Mouse (Mus musculus) midbrain, postnatal 0 days (tissue): ENCODE measurements around the gene Dlgap5. TPM values are rescaled to one million over a fixed set of nuclear protein-coding genes. Genes with fewer than 3 reads are reported as not detected.
"Not testable (repeated sequence)": the region's sequence is repeated elsewhere in the genome, so short reads cannot be mapped to it uniquely, and the experiment has no call there.

ENCODE experiments used
- ATAC-seq: fragments of 200-750 bp; cut with Nextera tagmentation; 2 replicates; pipeline ENCODE4 v1.8.0; 2017; ENCODE audit warnings: moderate number of reproducible peaks, mild to moderate bottlenecking, moderate TSS enrichment, moderate library complexity; ENCODE audit not compliant: low FRiP score
- DNase-seq: peaks from one replicate; pipeline ENCODE4 v3.0.0-alpha.2; 2015; ENCODE audit warnings: low spot score
- H3K27ac ChIP-seq: fragments of 300-500 bp; sonication (generic); 2 replicates; pipeline ENCODE4 v1.5.1; 2014; ENCODE audit warnings: low read depth, mild to moderate bottlenecking, low read length, mixed read lengths
- H3K27me3 ChIP-seq: fragments of 300-500 bp; sonication (generic); 2 replicates; pipeline ENCODE4 v1.6.1; 2014; ENCODE audit warnings: low read length, control low read depth, mixed read lengths; ENCODE audit not compliant: insufficient read depth
- H3K36me3 ChIP-seq: fragments of 300-500 bp; sonication (generic); 2 replicates; pipeline ENCODE4 v1.6.1; 2014; ENCODE audit warnings: low read length, control low read depth, mixed read lengths; ENCODE audit not compliant: insufficient read depth
- H3K4me1 ChIP-seq: fragments of 300-500 bp; sonication (generic); 2 replicates; pipeline ENCODE4 v1.6.1; 2014; ENCODE audit warnings: mild to moderate bottlenecking, control low read depth, antibody characterized with exemption, low read length, mixed read lengths; ENCODE audit not compliant: insufficient read depth
- H3K4me2 ChIP-seq: fragments of 300-500 bp; sonication (generic); 2 replicates; pipeline ENCODE4 v1.6.1; 2014; ENCODE audit warnings: low read depth, mild to moderate bottlenecking, low read length, mixed read lengths; ENCODE audit not compliant: poor library complexity, severe bottlenecking
- H3K4me3 ChIP-seq: fragments of 300-500 bp; sonication (generic); 2 replicates; pipeline ENCODE4 v1.5.1; 2014; ENCODE audit warnings: low read depth, mild to moderate bottlenecking, low read length, moderate library complexity
- H3K9ac ChIP-seq: fragments of 300-500 bp; sonication (generic); replicated peaks from 2 replicates; pipeline ENCODE4 v1.6.1; 2014; ENCODE audit warnings: mild to moderate bottlenecking, low read length, moderate library complexity, mixed read lengths; ENCODE audit not compliant: poor library complexity, severe bottlenecking
- H3K9me3 ChIP-seq: fragments of 300-500 bp; sonication (generic); 2 replicates; pipeline ENCODE4 v1.6.1; 2016; ENCODE audit warnings: low read length, control low read depth
- CTCF ChIP-seq: IDR thresholded peaks from 2 replicates; pipeline ENCODE4 v1.5.1; 2016; ENCODE audit warnings: antibody characterized with exemption, mild to moderate bottlenecking
- WGBS: fragments of 180-500 bp; shearing (Covaris S2); extraction: QIAGEN DNeasy Blood & Tissue Kit; methylation state at CpG from one replicate; pipeline ENCODE4 v1.1.7; 2014; 5-methylcytosine and 5-hydroxymethylcytosine counted together
- polyA plus RNA-seq: library from polyadenylated mRNA; unstranded; fragments of >200 nt; fragmentation: Nextera tagmentation; extraction: Ambion mirVana; gene quantifications from 2 replicates; pipeline ENCODE4 v1.2.1, GENCODE M21; 2015
- total RNA-seq: library from RNA; depleted of rRNA; stranded (reverse); fragments of >200 nt; gene quantifications from 2 replicates; pipeline ENCODE4 v1.2.3, GENCODE M21; 2014

The Dlgap5 gene
- total and polyA plus RNA-seq, 2 experiments from 2014 or later: 1.7 to 2.2 TPM

- Histone ChIP-seq H3K4me2 (no peak overlapping the region), H3K27ac (no peak overlapping the region), H3K36me3 (no peaks in the 10 kb centered on the region), H3K27me3 (no peaks in the 10 kb centered on the region), H3K4me1 (no peaks in the 10 kb centered on the region), H3K9ac (no peak overlapping the region), H3K9me3 (no peaks in the 10 kb centered on the region), H3K4me3 (no peak overlapping the region)
- ATAC-seq (no peak), DNase-seq (no peak)
- TF ChIP-seq CTCF: no peak
- WGBS: 89% methylated on average over 8 of the region's 8 CpGs
Observed at GRCm38 (mm10) chr14:47461997-47462396, 43.8 kb upstream of the Dlgap5 start.

GRCm38 (mm10) chr14:47459556-47459955, 41.3 kb upstream of the Dlgap5 start:
- 69% methylated on average over 4 of the region's 4 CpGs for WGBS
- Histone ChIP-seq H3K27ac (no peak overlapping the region), H3K36me3 (no peaks in the 10 kb centered on the region), H3K9ac (no peak overlapping the region), H3K4me1 (no peaks in the 10 kb centered on the region), H3K27me3 (no peaks in the 10 kb centered on the region), H3K4me2 (no peak overlapping the region), H3K9me3 (no peaks in the 10 kb centered on the region), H3K4me3 (no peak overlapping the region)
- DNase-seq: no peak
- no peak for TF ChIP-seq CTCF
- ATAC-seq: no peak

GRCm38 (mm10) chr14:47450121-47450520, 31.9 kb upstream of the Dlgap5 start, which contains the start of gene Fbxo34:
Gene Fbxo34 (plus strand): TSS chr14:47450421.
- 98% methylated on average over 2 of the region's 5 CpGs for WGBS
- H3K27ac ChIP-seq, H3K4me3 ChIP-seq, ATAC-seq, DNase-seq, H3K9me3 ChIP-seq, H3K36me3 ChIP-seq, H3K4me2 ChIP-seq, H3K27me3 ChIP-seq, H3K9ac ChIP-seq, H3K4me1 ChIP-seq: not testable (repeated sequence)

- TF ChIP-seq CTCF: no peak
- Histone ChIP-seq H3K4me1 (no peaks in the 10 kb centered on the region), H3K4me3 (no peak overlapping the region), H3K9ac (no peak overlapping the region), H3K9me3 (no peaks in the 10 kb centered on the region), H3K36me3 (no peaks in the 10 kb centered on the region), H3K4me2 (no peak overlapping the region), H3K27ac (no peak overlapping the region), H3K27me3 (no peaks in the 10 kb centered on the region)
- WGBS: 61% methylated on average over 9 of the region's 9 CpGs
- ATAC-seq: no peak
- DNase-seq: no peak
Observed at GRCm38 (mm10) chr14:47445331-47446095, 27.3 kb upstream of the Dlgap5 start.

DNA sequence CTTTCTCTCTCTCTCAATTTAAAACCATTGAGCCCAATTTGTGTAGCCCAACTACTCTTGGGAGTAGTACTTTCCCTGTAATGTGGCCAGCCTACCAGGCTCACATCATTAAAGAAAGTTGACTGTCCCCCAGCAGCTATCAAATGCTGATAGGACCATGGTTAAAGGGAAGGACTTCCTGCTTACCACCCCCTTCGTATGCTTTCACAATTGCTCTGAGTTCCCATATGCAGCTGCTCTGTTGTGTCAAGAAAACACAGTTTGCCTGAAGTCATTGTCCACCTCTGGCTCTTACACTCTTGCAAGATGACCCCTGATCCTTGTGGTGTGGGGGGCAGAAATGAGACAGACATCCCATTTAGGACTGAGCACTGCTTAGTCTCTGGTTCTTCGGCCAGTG, 26.7 kb upstream of the Dlgap5 start:
- WGBS: 75% methylated on average over 2 of the region's 2 CpGs
- Histone ChIP-seq H3K36me3 (no peaks in the 10 kb centered on the region), H3K9ac (no peak overlapping the region), H3K4me3 (no peak overlapping the region), H3K27ac (no peak overlapping the region), H3K4me2 (no peak overlapping the region), H3K4me1 (no peaks in the 10 kb centered on the region), H3K9me3 (peaks cover 5% of the 10 kb centered on the region; the same call in 1 of the 2 replicates), H3K27me3 (no peaks in the 10 kb centered on the region)
- no peak for TF ChIP-seq CTCF
- no peak for ATAC-seq
- DNase-seq: no peak

- TF ChIP-seq CTCF: no peak
- Histone ChIP-seq H3K9me3 (peaks cover 5% of the 10 kb centered on the region; the same call in 1 of the 2 replicates), H3K27ac (no peak overlapping the region), H3K36me3 (no peaks in the 10 kb centered on the region), H3K4me1 (no peaks in the 10 kb centered on the region), H3K4me2 (no peak overlapping the region), H3K9ac (no peak overlapping the region), H3K27me3 (no peaks in the 10 kb centered on the region), H3K4me3 (no peak overlapping the region)
- DNase-seq (no peak), ATAC-seq (no peak)
- 68% methylated on average over 3 of the region's 3 CpGs for WGBS
Observed at GRCm38 (mm10) chr14:47438947-47439346, 20.7 kb upstream of the Dlgap5 start.
